Mouse (Mus musculus) bone marrow, adult 2 months (tissue): ENCODE data around the gene Thap7.

ENCODE experiments used
- CTCF ChIP-seq: fragments of 200-500 bp; IDR thresholded peaks from 2 replicates; pipeline ENCODE4 v1.5.1; 2011; ENCODE audit warnings: low read length, control low read depth; ENCODE audit not compliant: control insufficient read depth, insufficient read depth
- POLR2A ChIP-seq: fragments of 200-500 bp; IDR thresholded peaks from 2 replicates; pipeline ENCODE4 v1.6.1; 2011; ENCODE audit warnings: low read depth, mild to moderate bottlenecking, control low read depth, low read length, borderline replicate concordance; ENCODE audit not compliant: control insufficient read depth

DNA sequence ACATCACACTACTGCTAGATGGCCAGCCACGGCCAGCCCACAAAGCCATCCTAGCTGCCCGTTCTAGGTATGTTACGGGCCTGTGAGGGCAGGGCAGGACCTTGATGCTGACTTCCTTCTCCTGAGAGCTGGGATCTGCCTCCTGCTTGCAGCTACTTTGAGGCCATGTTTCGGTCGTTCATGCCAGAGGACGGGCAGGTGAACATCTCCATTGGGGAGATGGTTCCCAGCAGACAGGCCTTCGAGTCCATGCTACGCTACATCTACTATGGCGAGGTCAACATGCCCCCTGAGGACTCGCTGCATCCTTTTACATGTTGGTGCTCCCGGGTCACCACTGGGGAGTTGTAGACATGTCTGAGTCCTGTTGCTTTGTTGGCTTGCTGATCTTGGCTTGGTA, 6.8 kb downstream of the Thap7 start:
- TF ChIP-seq CTCF, result no peak
- TF ChIP-seq POLR2A, result no peak
